Mouse (Mus musculus): ENCODE measurements around the gene Wfdc17. TPM values are rescaled to one million over a fixed set of nuclear protein-coding genes. Genes with fewer than 3 reads are reported as not detected.

Wfdc17 gene
- polyA plus RNA-seq, 1 experiment = not detected

DNA sequence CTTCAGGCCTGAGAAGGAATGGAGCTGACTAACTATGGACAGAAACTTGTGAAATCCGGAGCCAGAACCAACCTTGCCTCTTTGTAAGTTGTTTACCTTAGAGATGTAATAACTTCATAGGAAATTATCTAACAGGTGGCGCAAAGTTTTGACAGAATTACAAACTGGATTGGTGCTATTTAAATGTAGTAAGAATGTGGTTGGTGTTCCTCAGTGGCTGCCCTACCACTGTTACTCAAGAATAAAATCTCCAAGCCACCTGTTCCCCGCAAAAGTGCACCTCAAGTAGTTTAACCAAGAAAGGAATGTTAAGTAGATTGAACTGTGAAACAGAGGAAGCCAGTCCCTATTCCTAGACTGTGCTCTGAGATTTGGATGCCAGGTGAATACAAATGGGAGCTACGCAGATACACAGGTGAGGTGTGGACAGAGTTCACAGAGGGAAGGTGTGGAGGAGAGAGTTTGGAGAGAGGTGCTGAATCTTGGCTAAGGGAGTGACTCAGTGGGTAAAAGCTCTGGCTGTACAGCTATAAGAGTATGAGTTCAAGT is 36.7 kb downstream of the Wfdc17 start:
- TF ChIP-seq CTCF (IDR thresholded peaks at IDR 0.05; ENCODE audit: borderline replicate concordance, extremely low read depth, insufficient read depth, insufficient read length) (no peak), POLR2A (IDR thresholded peaks at IDR 0.05; ENCODE audit: borderline replicate concordance, extremely low read depth, insufficient read depth, insufficient read length, poor library complexity, severe bottlenecking) (no peak)

DNA sequence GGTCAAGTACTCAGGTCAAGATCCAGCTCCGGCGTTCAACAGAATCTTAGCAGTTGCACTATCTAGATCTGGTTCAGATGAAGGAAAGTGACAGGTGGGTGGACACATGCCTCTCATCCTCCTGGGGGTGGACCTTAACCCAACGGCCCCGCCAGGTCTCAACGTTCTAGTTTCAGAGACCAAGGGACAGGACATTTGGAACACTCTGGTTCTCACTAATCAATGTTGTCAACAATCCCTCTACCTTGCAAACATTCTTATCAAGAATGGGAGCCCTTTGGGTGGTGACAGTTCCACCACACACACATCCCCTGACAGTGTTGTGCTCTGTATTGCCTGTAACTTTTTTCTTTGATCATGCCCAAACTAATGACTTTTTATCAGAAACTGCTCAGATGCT is 38.0 kb downstream of the Wfdc17 start:
- no peak for TF ChIP-seq CTCF (IDR thresholded peaks at IDR 0.05; ENCODE audit: borderline replicate concordance, extremely low read depth, insufficient read depth, insufficient read length)
- no peak for TF ChIP-seq POLR2A (IDR thresholded peaks at IDR 0.05; ENCODE audit: borderline replicate concordance, extremely low read depth, insufficient read depth, insufficient read length, poor library complexity, severe bottlenecking)
- DNase-seq (ENCODE audit: low read depth) = no peak

More for the DNA sequence above, 36.7 kb downstream of the Wfdc17 start:
- DNase-seq (ENCODE audit: low read depth) = no peak

DNA sequence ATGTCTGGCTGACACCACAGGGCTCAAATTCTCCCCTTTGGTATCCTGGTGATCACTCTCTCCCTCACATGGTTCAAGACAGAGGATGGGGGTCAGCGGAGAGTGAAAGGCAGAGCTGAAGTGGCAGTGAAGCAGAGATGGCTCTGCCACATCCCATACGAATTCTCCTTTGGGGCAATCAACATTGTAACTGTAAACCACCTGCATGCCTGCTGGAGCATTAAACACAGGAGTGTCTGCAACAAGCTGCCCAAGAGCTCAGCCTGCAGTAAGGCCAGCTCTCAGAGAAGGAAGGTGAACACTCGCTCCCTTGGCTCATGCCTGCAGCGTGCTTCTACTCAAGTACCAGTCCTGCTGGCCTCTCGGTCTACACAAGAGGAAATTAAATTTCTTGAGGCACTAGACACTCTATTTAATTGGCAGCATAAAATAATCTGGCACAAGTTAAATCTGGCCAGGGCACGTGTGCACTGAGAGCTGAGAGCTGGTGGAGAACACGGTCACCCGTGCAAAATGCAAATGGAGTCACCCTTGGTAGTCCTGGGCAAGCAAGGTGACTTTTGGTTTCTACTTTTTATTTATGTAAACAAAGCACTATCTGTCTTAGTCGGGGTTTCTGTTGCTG is 39.1 kb downstream of the Wfdc17 start:
- no peak for TF ChIP-seq POLR2A (IDR thresholded peaks at IDR 0.05; ENCODE audit: borderline replicate concordance, extremely low read depth, insufficient read depth, insufficient read length, poor library complexity, severe bottlenecking)
- TF ChIP-seq CTCF (IDR thresholded peaks at IDR 0.05; ENCODE audit: borderline replicate concordance, extremely low read depth, insufficient read depth, insufficient read length) = no peak
- no peak for DNase-seq (ENCODE audit: low read depth)

DNA sequence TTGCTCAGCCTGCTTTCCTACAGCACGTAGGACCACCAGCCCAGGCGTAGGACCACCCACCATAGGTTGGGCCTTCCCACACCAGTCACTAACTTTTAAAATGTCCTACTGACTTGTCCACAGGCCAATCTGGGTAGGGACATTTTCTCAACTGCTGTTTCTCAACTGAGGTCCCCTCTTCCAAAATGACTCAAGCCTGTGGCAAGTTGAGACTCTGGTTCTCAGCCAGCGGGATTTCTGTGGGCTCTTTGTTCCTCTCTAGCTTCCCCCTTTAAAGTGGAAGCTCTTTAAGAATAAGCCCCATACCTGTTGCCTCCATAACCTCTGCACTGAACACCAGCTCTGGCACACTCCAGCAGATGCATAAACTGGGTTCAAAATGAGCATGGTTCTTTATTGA is 39.7 kb downstream of the Wfdc17 start:
- no peak for DNase-seq (ENCODE audit: low read depth)
- TF ChIP-seq POLR2A (IDR thresholded peaks at IDR 0.05; ENCODE audit: borderline replicate concordance, extremely low read depth, insufficient read depth, insufficient read length, poor library complexity, severe bottlenecking) (no peak), CTCF (IDR thresholded peaks at IDR 0.05; ENCODE audit: borderline replicate concordance, extremely low read depth, insufficient read depth, insufficient read length) (no peak)

DNA sequence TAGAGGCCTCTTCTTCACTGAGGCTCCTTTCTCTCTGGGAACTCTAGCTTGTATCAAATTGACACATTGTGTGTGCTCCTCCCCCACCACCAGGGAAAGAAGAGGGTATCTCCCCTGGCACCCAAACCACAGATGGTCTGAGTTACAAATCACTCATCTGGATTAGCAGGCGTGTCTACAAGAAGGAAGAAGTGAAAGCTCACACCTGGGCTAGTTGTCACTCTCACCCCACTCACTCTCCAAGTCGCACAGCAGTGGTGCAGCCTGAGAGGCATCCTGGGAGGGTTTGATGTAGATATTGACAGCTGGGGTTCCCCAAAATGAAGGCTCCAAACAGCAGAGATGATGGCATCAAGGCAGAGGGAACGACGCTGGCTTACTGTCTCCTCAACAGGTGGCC is 42.4 kb downstream of the Wfdc17 start:
- no peak for DNase-seq (ENCODE audit: low read depth)
- TF ChIP-seq POLR2A (IDR thresholded peaks at IDR 0.05; ENCODE audit: borderline replicate concordance, extremely low read depth, insufficient read depth, insufficient read length, poor library complexity, severe bottlenecking) = no peak
- no peak for TF ChIP-seq CTCF (IDR thresholded peaks at IDR 0.05; ENCODE audit: borderline replicate concordance, extremely low read depth, insufficient read depth, insufficient read length)

DNA sequence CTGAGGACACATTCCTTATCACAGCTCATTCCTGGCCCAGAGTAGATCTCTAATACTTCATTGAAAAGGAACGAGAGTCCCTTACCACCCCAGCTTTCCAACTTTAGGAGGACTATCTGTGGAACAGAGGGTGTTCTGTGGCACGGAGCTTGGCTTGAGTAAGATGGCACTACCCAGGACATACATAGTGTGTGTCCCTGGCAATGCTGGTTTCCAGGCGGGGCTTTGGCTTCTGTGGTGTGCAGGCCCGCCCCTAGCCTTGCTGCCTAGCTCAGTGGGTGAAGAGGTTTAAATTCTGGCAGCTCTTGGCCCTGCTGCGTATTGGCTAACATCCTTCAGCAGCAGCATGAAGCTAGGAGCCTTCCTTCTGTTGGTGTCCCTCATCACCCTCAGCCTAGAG is 42.9 kb downstream of the Wfdc17 start, which contains the start of gene Wfdc21:
TSS of gene Wfdc21 (plus strand) at position 260 of the 400 bp plus-strand sequence.
- no peak for DNase-seq (ENCODE audit: low read depth)
- no peak for TF ChIP-seq CTCF (IDR thresholded peaks at IDR 0.05; ENCODE audit: borderline replicate concordance, extremely low read depth, insufficient read depth, insufficient read length)
- TF ChIP-seq POLR2A (IDR thresholded peaks at IDR 0.05; ENCODE audit: borderline replicate concordance, extremely low read depth, insufficient read depth, insufficient read length, poor library complexity, severe bottlenecking) = no peak

DNA sequence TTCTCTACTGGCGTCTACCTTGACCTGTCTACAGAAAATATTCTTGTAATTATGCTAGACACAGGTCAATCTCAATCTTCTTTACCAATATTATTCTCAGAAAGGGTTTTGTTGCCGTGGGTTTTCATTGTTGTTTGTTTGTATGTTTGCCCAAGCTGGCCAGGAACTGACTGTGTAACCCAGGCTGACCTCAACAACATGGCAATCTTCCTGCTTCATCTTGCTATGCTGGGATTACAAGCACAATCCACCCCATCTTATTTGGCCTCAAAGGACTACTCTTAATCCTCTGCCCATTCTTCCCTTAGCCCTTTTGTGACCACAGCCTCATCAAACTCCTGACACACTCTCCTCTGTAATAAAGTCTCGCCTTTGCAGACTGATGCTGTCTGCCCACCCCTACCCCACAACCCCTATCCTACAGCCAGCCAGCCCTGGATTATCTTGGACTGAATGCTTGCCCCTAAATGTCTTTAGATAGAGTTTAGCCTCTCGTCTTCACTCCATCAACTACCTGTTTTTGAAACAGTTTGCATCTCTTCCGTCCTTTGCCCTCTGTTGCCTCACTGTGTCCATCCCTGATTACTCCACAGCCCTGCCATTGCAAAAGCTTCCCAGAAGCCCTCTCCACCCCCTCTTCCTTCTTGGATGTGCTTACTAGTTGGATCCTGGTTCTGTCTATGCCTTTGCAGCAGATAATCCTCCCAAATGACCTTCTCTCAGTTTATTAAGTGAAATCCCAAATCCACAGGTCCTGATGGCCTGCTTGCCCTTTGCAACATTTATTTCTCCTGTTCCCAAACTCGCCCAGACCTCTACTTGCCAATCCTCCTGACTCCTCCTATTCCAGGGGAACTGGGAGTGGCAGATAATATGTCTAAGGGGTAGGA is 43.8 kb downstream of the Wfdc17 start:
- no peak for DNase-seq (ENCODE audit: low read depth)
- TF ChIP-seq CTCF (IDR thresholded peaks at IDR 0.05; ENCODE audit: borderline replicate concordance, extremely low read depth, insufficient read depth, insufficient read length) (no peak), POLR2A (IDR thresholded peaks at IDR 0.05; ENCODE audit: borderline replicate concordance, extremely low read depth, insufficient read depth, insufficient read length, poor library complexity, severe bottlenecking) (no peak)

DNA sequence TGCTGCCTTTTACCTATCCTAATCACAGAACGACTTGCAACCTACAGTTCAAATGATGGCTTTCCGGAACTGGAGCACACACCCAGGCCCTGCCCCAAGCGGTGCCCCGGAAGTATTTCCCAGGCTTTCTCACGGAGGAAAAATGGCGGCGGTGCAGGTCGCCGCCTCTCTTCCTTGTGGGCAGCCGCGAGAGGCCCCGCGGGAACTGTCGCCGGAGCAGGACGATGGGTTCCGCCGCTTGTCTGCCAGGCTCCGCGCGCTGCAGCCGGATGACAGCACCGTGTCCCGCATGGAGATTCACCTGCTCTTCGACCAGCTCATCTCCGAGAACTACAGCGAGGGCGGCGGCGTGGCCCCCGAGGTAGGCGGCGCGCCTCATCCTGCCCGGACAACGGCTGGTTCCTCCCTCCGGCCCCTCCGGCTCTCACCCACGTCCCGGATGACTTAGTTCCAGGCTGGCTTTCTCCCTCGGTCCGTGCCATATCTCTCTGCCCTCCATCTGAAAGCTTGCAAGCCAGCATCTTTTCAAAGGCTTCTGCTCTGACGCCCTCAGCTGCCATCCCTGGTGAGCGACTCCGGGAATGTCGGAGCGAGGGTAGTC is 49.9 kb downstream of the Wfdc17 start, which contains the start of gene Heatr6:
TSS of gene Heatr6 (plus strand) at position 116 of the 601 bp plus-strand sequence.
- no peak for TF ChIP-seq CTCF (IDR thresholded peaks at IDR 0.05; ENCODE audit: borderline replicate concordance, extremely low read depth, insufficient read depth, insufficient read length)
- TF ChIP-seq POLR2A (IDR thresholded peaks at IDR 0.05; ENCODE audit: borderline replicate concordance, extremely low read depth, insufficient read depth, insufficient read length, poor library complexity, severe bottlenecking) = peak; percentile 42; the same call in 1 of the 2 replicates
- peak; percentile 96 for DNase-seq (ENCODE audit: low read depth)

DNA sequence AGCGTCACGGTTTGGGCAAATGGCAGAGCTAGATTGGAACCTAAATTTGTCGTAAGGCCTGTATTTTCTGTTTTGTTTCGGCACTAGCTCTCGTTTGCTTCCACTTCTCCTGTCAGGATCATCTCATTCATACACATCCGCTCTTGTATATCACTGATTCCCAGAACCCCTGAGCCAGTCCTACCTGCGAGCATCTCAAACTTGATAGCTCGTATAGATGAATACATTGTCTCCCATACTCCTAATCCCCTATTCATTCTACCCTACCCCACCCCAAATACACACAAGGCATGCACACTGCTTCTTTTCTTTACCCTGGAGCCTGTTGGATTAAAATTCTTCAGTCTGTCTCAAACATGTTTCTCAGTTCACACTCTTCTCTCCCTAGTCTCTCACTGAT is 50.4 kb downstream of the Wfdc17 start:
- DNase-seq (ENCODE audit: low read depth) = no peak

More for the DNA sequence above, 50.4 kb downstream of the Wfdc17 start:
- TF ChIP-seq POLR2A (IDR thresholded peaks at IDR 0.05; ENCODE audit: borderline replicate concordance, extremely low read depth, insufficient read depth, insufficient read length, poor library complexity, severe bottlenecking) = no peak
- TF ChIP-seq CTCF (IDR thresholded peaks at IDR 0.05; ENCODE audit: borderline replicate concordance, extremely low read depth, insufficient read depth, insufficient read length) = no peak

Other genes starting within 250 kb of the Wfdc17 start
- gene Mmp28, start 240.9 kb upstream of the Wfdc17 start, polyA plus RNA-seq (2012; rRNA removed) = 5.5 and 9.1 TPM in 2 replicates
- 51.0 and 92.8 TPM in 2 replicates for gene Taf15, start 230.9 kb upstream of the Wfdc17 start, polyA plus RNA-seq (2012; rRNA removed)
- not detected in 2 replicates for gene Heatr9, start 181.8 kb upstream of the Wfdc17 start, polyA plus RNA-seq (2012; rRNA removed)
- gene Ccl5, start 173.5 kb upstream of the Wfdc17 start, polyA plus RNA-seq (2012; rRNA removed) = 0.21 TPM in 1 of 2 replicates, not detected in the other
- gene Ccl9, start 125.4 kb upstream of the Wfdc17 start, polyA plus RNA-seq (2012; rRNA removed) = 0.83 and 1.00 TPM in 2 replicates
- gene Ccl6, start 110.9 kb upstream of the Wfdc17 start, polyA plus RNA-seq (2012; rRNA removed) = 0.72 and 0.78 TPM in 2 replicates
- gene Rpl9-ps1, start 58.4 kb upstream of the Wfdc17 start, polyA plus RNA-seq (2012; rRNA removed) = not detected in 2 replicates
- gene Ccl3, start 54.6 kb upstream of the Wfdc17 start, polyA plus RNA-seq (2012; rRNA removed) = 1.7 and 2.4 TPM in 2 replicates
- 0.38 and 0.44 TPM in 2 replicates for gene Ccl4, start 41.4 kb upstream of the Wfdc17 start, polyA plus RNA-seq (2012; rRNA removed)
- not detected in 2 replicates for gene Wfdc18, start 5.0 kb downstream of the Wfdc17 start, polyA plus RNA-seq (2012; rRNA removed)
- not detected in 2 replicates for gene Wfdc21, start 42.9 kb downstream of the Wfdc17 start, polyA plus RNA-seq (2012; rRNA removed)
- gene Heatr6, start 49.7 kb downstream of the Wfdc17 start, polyA plus RNA-seq (2012; rRNA removed) = 35.9 and 40.5 TPM in 2 replicates
- gene Hnf1b, start 146.1 kb downstream of the Wfdc17 start, polyA plus RNA-seq (2012; rRNA removed) = 0.13 and 0.19 TPM in 2 replicates
- 18.2 and 19.0 TPM in 2 replicates for gene Ddx52, start 238.1 kb downstream of the Wfdc17 start, polyA plus RNA-seq (2012; rRNA removed)

Data from brain, embryonic 14.5 days (tissue).